Mouse (Mus musculus): ENCODE results near the gene Fgf14.
"Not testable (repeated sequence)": the region's sequence is repeated elsewhere in the genome, so short reads cannot be mapped to it uniquely, and the experiment has no call there.

The Fgf14 gene

GRCm38 (mm10) chr14:124474066-124474667 lies 202.8 kb downstream of the Fgf14 start:
- DNase-seq (ENCODE audit: low spot score) = no peak

- no peak for DNase-seq (ENCODE audit: low spot score)
Observed at GRCm38 (mm10) chr14:124470909-124471308, 206.0 kb downstream of the Fgf14 start.

- no peak for DNase-seq (ENCODE audit: low spot score)
Observed at GRCm38 (mm10) chr14:124455120-124455519, 221.8 kb downstream of the Fgf14 start.

- no peak for DNase-seq (ENCODE audit: low spot score)
Observed at GRCm38 (mm10) chr14:124446096-124446840, 230.7 kb downstream of the Fgf14 start.

GRCm38 (mm10) chr14:124444831-124445230 lies 232.1 kb downstream of the Fgf14 start:
- no peak for DNase-seq (ENCODE audit: low spot score)

GRCm38 (mm10) chr14:124439298-124439697 lies 237.6 kb downstream of the Fgf14 start:
- not testable (repeated sequence) for DNase-seq (ENCODE audit: low spot score)

- no peak for DNase-seq (ENCODE audit: low spot score)
Observed at GRCm38 (mm10) chr14:124411890-124412289, 265.0 kb downstream of the Fgf14 start.

- no peak for DNase-seq (ENCODE audit: low spot score)
Observed at GRCm38 (mm10) chr14:124410945-124411344, 266.0 kb downstream of the Fgf14 start.

- DNase-seq (ENCODE audit: low spot score) = no peak
Observed at GRCm38 (mm10) chr14:124328391-124328790, 348.5 kb downstream of the Fgf14 start.

- DNase-seq (ENCODE audit: low spot score) = no peak
Observed at GRCm38 (mm10) chr14:124319017-124319718, 357.8 kb downstream of the Fgf14 start.

GRCm38 (mm10) chr14:124315513-124315912 lies 361.4 kb downstream of the Fgf14 start:
- DNase-seq (ENCODE audit: low spot score) = no peak

GRCm38 (mm10) chr14:124287027-124287426 lies 389.9 kb downstream of the Fgf14 start:
- no peak for DNase-seq (ENCODE audit: low spot score)

GRCm38 (mm10) chr14:124278384-124278944 lies 398.5 kb downstream of the Fgf14 start:
- DNase-seq (ENCODE audit: low spot score) = no peak

GRCm38 (mm10) chr14:124266977-124267376 lies 409.9 kb downstream of the Fgf14 start:
- no peak for DNase-seq (ENCODE audit: low spot score)

GRCm38 (mm10) chr14:124264541-124265059 lies 412.3 kb downstream of the Fgf14 start:
- no peak for DNase-seq (ENCODE audit: low spot score)

- no peak for DNase-seq (ENCODE audit: low spot score)
Observed at GRCm38 (mm10) chr14:124263199-124263598, 413.7 kb downstream of the Fgf14 start.

GRCm38 (mm10) chr14:124247517-124247916 lies 429.4 kb downstream of the Fgf14 start:
- no peak for DNase-seq (ENCODE audit: low spot score)

GRCm38 (mm10) chr14:124223445-124223844 lies 453.5 kb downstream of the Fgf14 start:
- DNase-seq (ENCODE audit: low spot score) = no peak

- DNase-seq (ENCODE audit: low spot score) = no peak
Observed at GRCm38 (mm10) chr14:124222447-124222846, 454.5 kb downstream of the Fgf14 start.

- no peak for DNase-seq (ENCODE audit: low spot score)
Observed at GRCm38 (mm10) chr14:124220979-124221378, 455.9 kb downstream of the Fgf14 start.

- DNase-seq (ENCODE audit: low spot score) = no peak
Observed at GRCm38 (mm10) chr14:124195806-124196205, 481.1 kb downstream of the Fgf14 start.

- no peak for DNase-seq (ENCODE audit: low spot score)
Observed at GRCm38 (mm10) chr14:124195331-124195730, 481.6 kb downstream of the Fgf14 start.

GRCm38 (mm10) chr14:124192815-124193142 lies 484.1 kb downstream of the Fgf14 start:
- no peak for DNase-seq (ENCODE audit: low spot score)
